Mouse (Mus musculus) myocyte (in vitro differentiated cells): ENCODE measurements around the gene Shroom1. TPM values are rescaled to one million over a fixed set of nuclear protein-coding genes. Genes with fewer than 3 reads are reported as not detected.

ENCODE experiments used
- H3K27me3 ChIP-seq: one replicate; pipeline ENCODE4 v1.6.1; 2011; ENCODE audit not compliant: control insufficient read depth, insufficient read depth, insufficient read length
- H3K36me3 ChIP-seq: one replicate; pipeline ENCODE4 v1.6.1; 2011; ENCODE audit not compliant: control insufficient read depth, insufficient read depth
- H3K4me2 ChIP-seq: one replicate; pipeline ENCODE4 v1.6.1; 2011; ENCODE audit warnings: low read depth, control low read depth
- H3K4me3 ChIP-seq: one replicate; pipeline ENCODE4 v1.5.1; 2011; ENCODE audit warnings: mild to moderate bottlenecking, control low read depth, moderate library complexity
- H3K79me2 ChIP-seq: one replicate; pipeline ENCODE4 v1.6.1; 2011; ENCODE audit not compliant: control insufficient read depth, insufficient read depth
- H3ac ChIP-seq: one replicate; pipeline ENCODE4 v1.6.1; 2011; ENCODE audit not compliant: control insufficient read depth, insufficient read length
- CEBPB ChIP-seq: IDR thresholded peaks from 2 replicates; pipeline ENCODE4 v1.6.1; 2011; ENCODE audit warnings: mild to moderate bottlenecking, moderate library complexity; ENCODE audit not compliant: poor library complexity, insufficient read depth, severe bottlenecking
- E2F4 ChIP-seq: IDR thresholded peaks from one replicate; pipeline ENCODE4 v1.6.1; 2011; ENCODE audit warnings: mild to moderate bottlenecking, control low read depth, moderate library complexity; ENCODE audit not compliant: insufficient read depth
- MAX ChIP-seq: IDR thresholded peaks from one replicate; pipeline ENCODE4 v1.6.1; 2011; ENCODE audit warnings: low read depth, mild to moderate bottlenecking, control low read depth
- MYOD1 ChIP-seq, 3 experiments: IDR thresholded peaks; one replicate each; pipeline ENCODE4 v1.6.1; 2011; ENCODE audit warnings: control low read depth in 2 of 3, low read depth in 2 of 3, mild to moderate bottlenecking in 2 of 3, moderate library complexity in 1 of 3; ENCODE audit not compliant: insufficient read length in 2 of 3, control insufficient read depth in 1 of 3
- MYOG ChIP-seq, 3 experiments: IDR thresholded peaks; one replicate each; pipeline ENCODE4 v1.6.1; 2011; ENCODE audit warnings: control low read depth in 2 of 3, low read depth in 2 of 3, mild to moderate bottlenecking in 2 of 3; ENCODE audit not compliant: insufficient read length in 2 of 3, control insufficient read depth in 1 of 3, insufficient read depth in 1 of 3
- POLR2A ChIP-seq: IDR thresholded peaks from one replicate; pipeline ENCODE4 v1.6.1; 2011; ENCODE audit warnings: low read depth, mild to moderate bottlenecking, control low read depth, moderate library complexity; ENCODE audit not compliant: insufficient read length
- POLR2AphosphoS2 ChIP-seq: IDR thresholded peaks from one replicate; pipeline ENCODE4 v1.6.1; 2011; ENCODE audit warnings: low read depth, control low read depth; ENCODE audit not compliant: insufficient read length
- REST ChIP-seq: IDR thresholded peaks from one replicate; pipeline ENCODE4 v1.6.1; 2011; ENCODE audit warnings: mild to moderate bottlenecking, control low read depth, moderate library complexity; ENCODE audit not compliant: insufficient read depth, insufficient read length
- SRF ChIP-seq: IDR thresholded peaks from one replicate; pipeline ENCODE4 v1.6.1; 2011; ENCODE audit warnings: low read depth; ENCODE audit not compliant: control insufficient read depth, insufficient read length
- TCF12 ChIP-seq: IDR thresholded peaks from one replicate; pipeline ENCODE4 v1.6.1; 2011; ENCODE audit warnings: mild to moderate bottlenecking, control low read depth; ENCODE audit not compliant: poor library complexity, insufficient read depth, severe bottlenecking
- TCF3 ChIP-seq: IDR thresholded peaks from one replicate; pipeline ENCODE4 v1.6.1; 2011; ENCODE audit warnings: low read depth, control low read depth; ENCODE audit not compliant: insufficient read length
- USF1 ChIP-seq: IDR thresholded peaks from one replicate; pipeline ENCODE4 v1.6.1; 2011; ENCODE audit warnings: low read depth, mild to moderate bottlenecking, control low read depth, moderate library complexity
- polyA plus RNA-seq: library from polyadenylated mRNA; unstranded; fragments of >200 nt; fragmentation: generic; extraction: Trizol; gene quantifications from one replicate; pipeline ENCODE4 v1.2.1, GENCODE M21; 2012; ENCODE audit warnings: missing spikeins

Shroom1 gene
- polyA plus RNA-seq, 1 experiment: 0.88 TPM

DNA sequence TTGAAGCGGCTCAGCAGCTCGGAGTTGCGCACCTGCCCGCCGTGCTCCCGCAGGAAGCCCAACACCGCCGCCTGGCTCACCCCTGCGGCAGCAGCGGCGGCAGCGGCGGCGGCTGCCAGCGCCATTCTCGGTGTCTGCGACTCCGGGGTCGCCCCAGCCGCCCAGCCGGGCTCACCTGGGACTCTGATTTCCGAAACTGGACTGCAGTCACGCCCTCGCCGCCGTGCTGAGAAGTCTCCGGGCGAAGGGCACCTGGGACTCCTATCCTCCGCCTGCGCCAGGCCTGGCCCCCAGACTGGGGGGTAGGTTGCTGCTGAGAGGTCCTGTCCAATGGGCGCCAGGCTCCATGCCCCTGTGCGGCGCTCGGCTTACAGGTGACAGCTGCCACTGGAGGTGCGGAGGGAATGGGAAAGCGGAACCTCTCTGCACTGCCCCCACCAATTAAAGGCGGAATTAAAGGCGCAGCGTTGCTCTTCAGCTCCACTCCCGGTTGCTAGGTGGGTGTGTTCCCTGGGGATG lies 22.8 kb downstream of the Shroom1 start, which contains the start of the genes Gm9945 and Sowaha:
Gene Gm9945, plus strand, starts transcription at position 384 of the 519 bp plus-strand sequence.
Gene Sowaha, minus strand, starts transcription at position 492 of the 519 bp plus-strand sequence.
- TF ChIP-seq SRF (no peak), MYOD1 (IDR thresholded peaks at IDR 0.05; ENCODE audit: control insufficient read depth in 1 of 3, insufficient read length in 2 of 3, low read depth in 2 of 3) (no peak), TCF3 (no peak), POLR2AphosphoS2 (no peak), POLR2A (no peak), USF1 (no peak), MYOG (IDR thresholded peaks at IDR 0.05; ENCODE audit: control insufficient read depth in 1 of 3, insufficient read depth in 1 of 3, insufficient read length in 2 of 3, low read depth in 2 of 3) (no peak), CEBPB (no peak), TCF12 (no peak), E2F4 (no peak), MAX (no peak), REST (no peak)
- no peak within 1 kb of the TSS for H3K4me3 ChIP-seq
- H3K27me3 ChIP-seq: peaks cover under 1% of the 10 kb centered on the region
- H3ac ChIP-seq: no peak within 1 kb of the TSS
- no peaks in the 10 kb centered on the region for H3K79me2 ChIP-seq
- no peaks in the 10 kb centered on the region for H3K36me3 ChIP-seq
- H3K4me2 ChIP-seq: no peak within 1 kb of the TSS

DNA sequence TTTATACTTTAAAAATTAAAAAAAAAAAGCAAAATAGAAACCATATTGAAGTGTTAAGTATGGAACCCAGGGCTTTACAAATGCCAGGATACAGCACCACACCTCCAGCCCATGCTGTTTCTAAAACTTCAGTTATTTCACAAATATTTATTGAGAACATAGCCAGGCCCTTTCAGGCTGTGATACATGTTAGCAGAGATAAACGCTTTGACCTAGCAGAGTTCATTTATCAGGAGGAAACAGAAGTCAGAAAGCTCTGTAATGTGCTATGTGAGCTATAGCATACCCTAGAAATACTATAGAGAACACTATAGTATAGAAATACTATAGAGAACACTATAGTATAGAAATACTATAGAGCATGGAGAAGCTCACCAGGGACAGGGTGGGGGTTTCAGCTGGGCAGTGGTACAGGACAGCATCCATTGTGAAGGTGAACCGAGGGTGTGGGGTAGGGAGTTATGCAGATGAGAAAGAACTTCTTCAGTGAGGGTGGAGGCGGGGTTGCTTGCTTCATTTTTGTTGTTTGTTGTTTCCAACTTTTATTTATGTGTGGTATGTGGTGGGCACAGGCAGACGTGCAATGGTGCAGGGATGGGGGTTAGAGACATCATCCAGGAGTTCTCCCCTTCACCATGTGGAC lies 24.2 kb downstream of the Shroom1 start:
- no peak overlapping the region for H3ac ChIP-seq
- H3K4me2 ChIP-seq: no peak overlapping the region
- TF ChIP-seq E2F4 (no peak), REST (no peak), TCF3 (no peak), POLR2A (no peak), SRF (no peak), MYOD1 (IDR thresholded peaks at IDR 0.05; ENCODE audit: control insufficient read depth in 1 of 3, insufficient read length in 2 of 3, low read depth in 2 of 3) (no peak), USF1 (no peak), MAX (no peak), MYOG (IDR thresholded peaks at IDR 0.05; ENCODE audit: control insufficient read depth in 1 of 3, insufficient read depth in 1 of 3, insufficient read length in 2 of 3, low read depth in 2 of 3) (no peak), POLR2AphosphoS2 (no peak), CEBPB (no peak), TCF12 (no peak)
- no peaks in the 10 kb centered on the region for H3K36me3 ChIP-seq
- no peak overlapping the region for H3K4me3 ChIP-seq
- H3K27me3 ChIP-seq: no peaks in the 10 kb centered on the region
- H3K79me2 ChIP-seq: no peaks in the 10 kb centered on the region

DNA sequence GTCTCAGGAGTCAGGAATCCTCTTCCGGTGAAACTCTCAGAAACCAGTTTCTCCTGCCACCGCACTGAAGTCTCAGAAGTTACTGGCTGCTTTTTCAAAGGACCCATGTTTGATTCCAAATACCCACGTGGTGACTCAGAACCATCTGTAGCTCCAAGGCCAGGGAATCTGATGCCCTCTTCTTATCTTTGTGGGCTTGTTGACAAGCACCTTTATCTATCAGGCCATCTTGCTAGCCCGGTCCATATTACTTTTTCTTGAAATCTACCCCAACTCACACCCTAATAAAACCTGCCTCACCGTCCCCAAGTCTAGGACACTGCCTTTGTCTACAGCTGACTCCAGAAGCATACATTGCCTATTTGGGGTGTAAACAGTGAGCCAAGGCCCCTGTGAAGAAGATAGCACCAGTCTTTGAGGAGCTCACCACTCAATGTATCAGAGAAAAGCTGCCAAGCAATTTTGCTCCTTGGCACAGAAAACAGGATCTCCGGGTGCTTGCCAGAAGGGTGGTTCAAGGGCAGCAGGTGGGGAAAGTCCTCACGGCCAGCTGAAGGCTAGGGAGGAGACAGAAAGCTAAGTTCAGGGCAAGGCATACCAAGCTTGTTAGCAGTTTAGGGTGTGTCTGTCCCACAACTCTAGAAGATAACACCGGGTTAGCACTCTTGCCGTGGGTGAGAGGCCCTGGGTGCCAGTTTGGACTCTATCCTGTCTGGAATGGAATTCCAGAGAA lies 26.3 kb downstream of the Shroom1 start:
- H3K27me3 ChIP-seq: no peaks in the 10 kb centered on the region
- H3K79me2 ChIP-seq: no peaks in the 10 kb centered on the region

DNA sequence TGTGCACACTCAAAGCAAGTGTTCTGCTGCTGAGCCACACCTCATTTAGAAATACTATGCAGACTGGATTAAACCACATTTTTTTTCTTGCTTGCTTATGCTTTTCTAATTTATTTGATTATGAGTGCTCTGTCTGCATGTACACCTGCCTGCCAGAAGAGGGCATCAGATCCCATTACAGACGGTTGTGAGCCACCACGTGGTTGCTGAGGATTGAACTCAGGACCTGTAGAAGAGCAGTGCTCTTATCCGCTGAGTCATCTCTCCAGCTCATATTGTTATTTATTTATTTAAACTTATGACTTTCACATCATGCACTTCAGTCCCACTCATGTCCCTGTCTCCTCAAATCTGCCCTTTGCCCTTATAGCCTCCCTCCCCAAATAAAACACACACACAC lies 28.7 kb downstream of the Shroom1 start:
- no peak overlapping the region for H3K4me2 ChIP-seq
- H3K36me3 ChIP-seq: no peaks in the 10 kb centered on the region
- no peak overlapping the region for H3ac ChIP-seq
- H3K27me3 ChIP-seq: no peaks in the 10 kb centered on the region
- H3K4me3 ChIP-seq: no peak overlapping the region
- no peaks in the 10 kb centered on the region for H3K79me2 ChIP-seq
- TF ChIP-seq USF1 (peak; percentile 34), POLR2AphosphoS2 (no peak)

More for the DNA sequence above, 26.3 kb downstream of the Shroom1 start:
- Histone ChIP-seq H3K4me3 (no peak overlapping the region), H3K4me2 (peak overlapping the region; percentile 50), H3ac (no peak overlapping the region), H3K36me3 (no peaks in the 10 kb centered on the region)
- TF ChIP-seq POLR2AphosphoS2: no peak
- TF ChIP-seq CEBPB: no peak
- TF ChIP-seq REST: no peak
- TF ChIP-seq MYOG (IDR thresholded peaks at IDR 0.05; ENCODE audit: control insufficient read depth in 1 of 3, insufficient read depth in 1 of 3, insufficient read length in 2 of 3, low read depth in 2 of 3): peak; percentile 22 to 92 (median 75)
- TF ChIP-seq MYOD1 (IDR thresholded peaks at IDR 0.05; ENCODE audit: control insufficient read depth in 1 of 3, insufficient read length in 2 of 3, low read depth in 2 of 3): peak in 2 of 3 experiments; percentile 79 to 86
- no peak for TF ChIP-seq POLR2A
- TF ChIP-seq SRF: no peak
- peak; percentile 66 for TF ChIP-seq TCF12
- no peak for TF ChIP-seq E2F4
- TF ChIP-seq TCF3: peak; percentile 15
- TF ChIP-seq MAX: no peak
- TF ChIP-seq USF1: peak; percentile 35
